Mouse (Mus musculus) 3134 (cell line): ENCODE data around the gene Aldoc.
A peak's percentile ranks its signal among the peaks of the same experiment; 100 is the strongest.

ENCODE experiments used
- DNase-seq: peaks from one replicate; pipeline ENCODE4 v3.0.0-alpha.2; 2011; ENCODE audit warnings: low spot score; ENCODE audit not compliant: insufficient read length; ENCODE audit errors: extremely low read depth

Gene Aldoc

GRCm38 (mm10) chr11:78358330-78359007 is 35.7 kb downstream of the Aldoc start:
- no peak for DNase-seq

GRCm38 (mm10) chr11:78360125-78360788 is 37.5 kb downstream of the Aldoc start:
- peak; percentile 51 for DNase-seq

- peak; percentile 51 for DNase-seq
Measured at GRCm38 (mm10) chr11:78360789-78361131, 38.0 kb downstream of the Aldoc start.

GRCm38 (mm10) chr11:78363309-78364007 is 40.7 kb downstream of the Aldoc start:
- DNase-seq, result peak; percentile 91

GRCm38 (mm10) chr11:78364103-78364502 is 41.3 kb downstream of the Aldoc start:
- peak; percentile 82 for DNase-seq

- DNase-seq, result no peak
Measured at GRCm38 (mm10) chr11:78367456-78368225, 44.9 kb downstream of the Aldoc start.

- peak; percentile 85 for DNase-seq
Measured at GRCm38 (mm10) chr11:78370389-78370788, 47.6 kb downstream of the Aldoc start.

GRCm38 (mm10) chr11:78371711-78372110 is 48.9 kb downstream of the Aldoc start:
- no peak for DNase-seq

- DNase-seq, result no peak
Measured at GRCm38 (mm10) chr11:78372166-78372565, 49.4 kb downstream of the Aldoc start.

- no peak for DNase-seq
Measured at GRCm38 (mm10) chr11:78372610-78373009, 49.8 kb downstream of the Aldoc start.

GRCm38 (mm10) chr11:78374147-78374546 is 51.4 kb downstream of the Aldoc start:
- no peak for DNase-seq
